18 mouse cellular contexts compared by ENCODE assay signal in genomic region chr5:66134578-66134977, GRCm38 (mm10). TPM values are rescaled to one million over a fixed set of nuclear protein-coding genes. Genes with fewer than 3 reads are reported as not detected.
DNase-seq lines count a peak whose midpoint lies in the region; ATAC-seq and TF ChIP-seq lines count a peak whose summit lies in the region.
"Had no signal": no experiment of that assay in that cellular context is flagged by ENCODE, and none has a peak within 500 bp of the region (broad histone marks: within the 10 kb centered on the region; RNA-seq: fewer than 3 reads in every experiment).

No protein-coding gene starts in this region.

- no peak for TF ChIP-seq EP300 in liver, embryonic 14.5 days (IDR thresholded peaks at IDR 0.05; ENCODE audit: low read depth)

- intact Hi-C loops in heart, postnatal 36 days (cut with DNase I): no loop called here

- H3K4me1 ChIP-seq in liver, embryonic 14.5 days (replicated peaks; ENCODE audit: control insufficient read depth in 2 of 2, insufficient read depth in 2 of 2, low read length in 1 of 2): peaks cover 0 to 11% of the 10 kb centered on the region in 2 experiments; a peak in 2 of 4 replicates
- peaks cover 4% of the 10 kb centered on the region; the same call in 1 of the 2 replicates for H3K4me1 ChIP-seq in liver, embryonic 12.5 days
- peaks cover 17% of the 10 kb centered on the region for H3K4me1 ChIP-seq in E14TG2a.4 (replicated peaks; ENCODE audit: low read depth, low read length)
- H3K4me1 ChIP-seq in intestine, postnatal 0 days (replicated peaks; ENCODE audit: control insufficient read depth, insufficient read depth, low read length): 0 out of 2 replicates have a peak, but pooled peaks cover under 1% of the 10 kb centered on the region
- H3K4me1 ChIP-seq in heart, embryonic 10.5 days: peaks cover 2% of the 10 kb centered on the region; the same call in 1 of the 2 replicates
- H3K4me1 ChIP-seq: embryonic facial prominence, embryonic 12.5 days; heart, embryonic 15.5 days had no signal

- DNase-seq in liver, embryonic 14.5 days (ENCODE audit: low read depth in 3 of 3, low spot score in 3 of 3): no peak
- peak; percentile 11 for DNase-seq in MEL-GATA-1-ER (ENCODE audit: extremely low read depth, low read depth)
- DNase-seq in heart, postnatal 36 days: no peak
- DNase-seq in heart, embryonic 10.5 days (ENCODE audit: low spot score): no peak
- DNase-seq in cerebellum, postnatal 4 days (ENCODE audit: low spot score in 2 of 2): no peak
- DNase-seq: adrenal gland, adult 2 months; cerebellum, adult 2 months; gastrocnemius, adult 2 months; heart, adult 18-20 months; kidney, adult 11 months; right cerebral cortex, adult 18-20 months had no signal

- H3K9ac ChIP-seq in liver, embryonic 14.5 days (replicated peaks): no peak overlapping the region
- no peak overlapping the region for H3K9ac ChIP-seq in liver, embryonic 12.5 days
- no peak overlapping the region for H3K9ac ChIP-seq in intestine, postnatal 0 days (ENCODE audit: low read depth, low read length)
- H3K9ac ChIP-seq: embryonic facial prominence, embryonic 12.5 days; heart, embryonic 15.5 days; hindbrain, embryonic 12.5 days had no signal

- H3K27ac ChIP-seq in liver, embryonic 14.5 days: no peak overlapping the region
- H3K27ac ChIP-seq in liver, embryonic 12.5 days: no peak overlapping the region
- no peak overlapping the region for H3K27ac ChIP-seq in intestine, postnatal 0 days (ENCODE audit: low read depth, low read length)
- H3K27ac ChIP-seq in heart, embryonic 10.5 days: no peak overlapping the region
- H3K27ac ChIP-seq: embryonic facial prominence, embryonic 12.5 days; gastrocnemius, adult 2 months; heart, embryonic 15.5 days; hindbrain, embryonic 12.5 days had no signal

- H3K9me3 ChIP-seq in liver, embryonic 14.5 days (ENCODE audit: control insufficient read depth, low read length): no peaks in the 10 kb centered on the region
- H3K9me3 ChIP-seq in liver, embryonic 12.5 days (replicated peaks): 0 out of 2 replicates have a peak, but pooled peaks cover 4% of the 10 kb centered on the region
- H3K9me3 ChIP-seq in E14TG2a.4 (ENCODE audit: low read length): 0 out of 2 replicates have a peak, but pooled peaks cover 6% of the 10 kb centered on the region
- H3K9me3 ChIP-seq in intestine, postnatal 0 days (ENCODE audit: control insufficient read depth): no peaks in the 10 kb centered on the region
- H3K9me3 ChIP-seq in heart, embryonic 10.5 days: no peaks in the 10 kb centered on the region
- H3K9me3 ChIP-seq: embryonic facial prominence, embryonic 12.5 days; heart, embryonic 15.5 days; hindbrain, embryonic 12.5 days had no signal

- TF ChIP-seq CTCF in liver, embryonic 14.5 days (IDR thresholded peaks at IDR 0.05; ENCODE audit: low read depth): peak; percentile 43
- peak; percentile 43 for TF ChIP-seq CTCF in E14TG2a.4 (conservative IDR thresholded peaks at IDR 0.05; ENCODE audit: low read length)
- TF ChIP-seq CTCF in intestine, postnatal 0 days (IDR thresholded peaks at IDR 0.05; ENCODE audit: low read depth): peak; percentile 59

- no peaks in the 10 kb centered on the region for H3K27me3 ChIP-seq in liver, embryonic 14.5 days (ENCODE audit: control insufficient read depth, insufficient read depth, low read length)
- peaks cover 10% of the 10 kb centered on the region; the same call in 1 of the 2 replicates for H3K27me3 ChIP-seq in liver, embryonic 12.5 days (replicated peaks)
- H3K27me3 ChIP-seq in E14TG2a.4 (ENCODE audit: insufficient read depth, low read length): no peaks in the 10 kb centered on the region
- no peaks in the 10 kb centered on the region for H3K27me3 ChIP-seq in intestine, postnatal 0 days (replicated peaks; ENCODE audit: control insufficient read depth, insufficient read depth, low read length)
- no peaks in the 10 kb centered on the region for H3K27me3 ChIP-seq in heart, embryonic 10.5 days (ENCODE audit: insufficient read depth, poor library complexity, severe bottlenecking)
- H3K27me3 ChIP-seq: embryonic facial prominence, embryonic 12.5 days; heart, embryonic 15.5 days; hindbrain, embryonic 12.5 days had no signal

- no peak overlapping the region for H3K4me3 ChIP-seq in liver, embryonic 14.5 days (ENCODE audit: insufficient read depth in 1 of 2, low read depth in 2 of 2, low read length in 2 of 2)
- no peak overlapping the region for H3K4me3 ChIP-seq in liver, embryonic 12.5 days
- no peak overlapping the region for H3K4me3 ChIP-seq in E14TG2a.4 (replicated peaks; ENCODE audit: low read length)
- no peak overlapping the region for H3K4me3 ChIP-seq in intestine, postnatal 0 days (ENCODE audit: low read depth, low read length)
- no peak overlapping the region for H3K4me3 ChIP-seq in heart, embryonic 10.5 days
- H3K4me3 ChIP-seq: embryonic facial prominence, embryonic 12.5 days; gastrocnemius, adult 2 months; heart, embryonic 15.5 days; hindbrain, embryonic 12.5 days had no signal

- no peak overlapping the region for H3K4me2 ChIP-seq in liver, embryonic 14.5 days (ENCODE audit: low read depth)
- H3K4me2 ChIP-seq in liver, embryonic 12.5 days: no peak overlapping the region
- H3K4me2 ChIP-seq in intestine, postnatal 0 days (replicated peaks; ENCODE audit: low read depth): no peak overlapping the region
- H3K4me2 ChIP-seq: embryonic facial prominence, embryonic 12.5 days; heart, embryonic 15.5 days; hindbrain, embryonic 12.5 days had no signal

- WGBS in liver, embryonic 14.5 days (ENCODE audit: insufficient replicate concordance): 75% methylated on average over 7 of the region's 7 CpGs
- 75% methylated on average over 7 of the region's 7 CpGs for WGBS in liver, embryonic 12.5 days (ENCODE audit: insufficient replicate concordance)
- 96% methylated on average over 7 of the region's 7 CpGs for WGBS in intestine, postnatal 0 days
- WGBS in heart, embryonic 10.5 days: 87% methylated on average over 7 of the region's 7 CpGs

- no peaks in the 10 kb centered on the region for H3K36me3 ChIP-seq in liver, embryonic 14.5 days (replicated peaks; ENCODE audit: control insufficient read depth, insufficient read depth, low read depth)
- H3K36me3 ChIP-seq in liver, embryonic 12.5 days: no peaks in the 10 kb centered on the region
- peaks cover 7% of the 10 kb centered on the region for H3K36me3 ChIP-seq in E14TG2a.4 (ENCODE audit: insufficient read depth, low read length)
- H3K36me3 ChIP-seq in intestine, postnatal 0 days (ENCODE audit: control insufficient read depth, insufficient read depth): 0 out of 2 replicates have a peak, but pooled peaks cover 4% of the 10 kb centered on the region
- H3K36me3 ChIP-seq in heart, embryonic 10.5 days: no peaks in the 10 kb centered on the region
- H3K36me3 ChIP-seq: embryonic facial prominence, embryonic 12.5 days; heart, embryonic 15.5 days; hindbrain, embryonic 12.5 days had no signal

- no peak for ATAC-seq in liver, embryonic 14.5 days (ENCODE audit: insufficient read depth)
- ATAC-seq in liver, embryonic 12.5 days: no peak
- ATAC-seq in intestine, postnatal 0 days: no peak; the same call in 1 of the 2 replicates
- ATAC-seq: forebrain, embryonic 16.5 days had no signal

RNA-seq across cellular contexts. Expression of gene Rbm47, which starts 38.3 kb away (rescaled TPM):
- 3.1 and 3.5 TPM in 2 replicates for polyA plus RNA-seq in liver, embryonic 14.5 days (2012; rRNA removed)
- polyA plus RNA-seq in liver, embryonic 14.5 days (2014; fragmentation: Nextera tagmentation; extraction: Ambion mirVana): 7.7 and 9.0 TPM in 2 replicates
- 9.0 and 9.4 TPM in 2 replicates for polyA plus RNA-seq in liver, embryonic 12.5 days (2016; fragmentation: Nextera tagmentation; extraction: Ambion mirVana)
- 146 and 175 TPM in 2 replicates for polyA plus RNA-seq in intestine, postnatal 0 days (2015; fragmentation: Nextera tagmentation; extraction: Ambion mirVana)
- total RNA-seq in heart, postnatal 36 days (2021): 1 to 10 TPM; 1.6 to 1.7 TPM
- 1.5 and 3.6 TPM in 2 replicates for polyA plus RNA-seq in heart, embryonic 10.5 days (2016; fragmentation: Nextera tagmentation; extraction: Ambion mirVana)

Comparison
In these comparisons a context has a peak if more than half of its experiments do, and no peak if none do; other contexts are left out.
1. RNA of gene Rbm47, which starts 38.3 kb away (polyA plus RNA-seq): 146 to 175 TPM in intestine, postnatal 0 days; 9.0 to 9.4 TPM in liver, embryonic 12.5 days, 3.1 to 9.0 TPM in liver, embryonic 14.5 days and 1.5 to 3.6 TPM in heart, embryonic 10.5 days; every median in the first group is over 10 times any median in the second.
2. Peak in every context shown above with its lines, with median percentiles within 50 percentile points of each other: CTCF ChIP-seq.